Mouse (Mus musculus) liver, embryonic 14.5 days (tissue): ENCODE measurements at regions not wholly inside any gene's neighbourhood (a gene's known extent, or its start where the extent isn't known, plus 50 kb on each side); places are given as distances from the start of the nearest gene placed in this dataset.

Source experiments
- CTCF ChIP-seq: IDR thresholded peaks from 2 replicates; pipeline ENCODE4 v1.5.1; 2016; ENCODE audit warnings: antibody characterized with exemption, low read depth, control low read depth
- EP300 ChIP-seq: IDR thresholded peaks from 2 replicates; pipeline ENCODE4 v1.6.1; 2016; ENCODE audit warnings: antibody characterized with exemption, low read depth

- TF ChIP-seq CTCF, result no peak
- TF ChIP-seq EP300, result no peak
Observed at GRCm38 (mm10) chr4:95388556-95388955, 168.8 kb upstream of the Fggy start.
